Mouse (Mus musculus) MEL-GATA-1-ER (cell line): ENCODE data around the gene Aurkb.
A peak's percentile ranks its signal among the peaks of the same experiment; 100 is the strongest.
"Not testable (repeated sequence)": the region's sequence is repeated elsewhere in the genome, so short reads cannot be mapped to it uniquely, and the experiment has no call there.

Source experiments
- DNase-seq: peaks from one replicate; pipeline ENCODE4 v3.0.0-alpha.2; 2012; ENCODE audit warnings: low read depth; ENCODE audit errors: extremely low read depth

Gene Aurkb

DNA sequence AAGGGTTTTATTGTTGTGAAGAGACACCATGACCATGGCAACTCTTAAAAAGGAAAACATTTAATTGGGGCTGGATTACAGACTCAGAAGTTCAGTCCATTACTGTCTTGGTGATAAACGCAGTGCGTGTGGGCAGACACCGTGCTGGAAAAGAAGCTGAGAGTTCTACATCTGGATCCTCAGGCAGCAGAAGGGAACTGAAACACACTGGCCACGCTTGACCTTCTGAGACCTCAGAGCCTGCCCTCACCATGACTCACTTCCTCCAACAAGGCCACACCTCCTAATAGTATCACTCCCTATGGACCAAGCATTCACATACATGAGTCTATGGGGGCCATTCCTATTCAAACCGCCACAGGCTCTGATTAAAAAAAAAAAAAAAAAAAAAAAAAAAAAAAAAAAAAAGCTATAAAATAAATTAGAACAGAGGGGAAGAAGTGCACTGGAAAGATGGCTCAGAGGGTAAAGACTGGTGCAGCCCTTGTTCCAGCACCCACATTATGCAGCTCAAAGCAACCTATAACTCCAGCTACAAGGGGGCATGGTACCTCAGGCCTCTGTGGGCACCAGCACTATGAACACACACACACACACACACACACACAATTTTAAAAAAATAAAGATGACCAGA lies 33.5 kb downstream of the Aurkb start:
- DNase-seq: no peak

DNA sequence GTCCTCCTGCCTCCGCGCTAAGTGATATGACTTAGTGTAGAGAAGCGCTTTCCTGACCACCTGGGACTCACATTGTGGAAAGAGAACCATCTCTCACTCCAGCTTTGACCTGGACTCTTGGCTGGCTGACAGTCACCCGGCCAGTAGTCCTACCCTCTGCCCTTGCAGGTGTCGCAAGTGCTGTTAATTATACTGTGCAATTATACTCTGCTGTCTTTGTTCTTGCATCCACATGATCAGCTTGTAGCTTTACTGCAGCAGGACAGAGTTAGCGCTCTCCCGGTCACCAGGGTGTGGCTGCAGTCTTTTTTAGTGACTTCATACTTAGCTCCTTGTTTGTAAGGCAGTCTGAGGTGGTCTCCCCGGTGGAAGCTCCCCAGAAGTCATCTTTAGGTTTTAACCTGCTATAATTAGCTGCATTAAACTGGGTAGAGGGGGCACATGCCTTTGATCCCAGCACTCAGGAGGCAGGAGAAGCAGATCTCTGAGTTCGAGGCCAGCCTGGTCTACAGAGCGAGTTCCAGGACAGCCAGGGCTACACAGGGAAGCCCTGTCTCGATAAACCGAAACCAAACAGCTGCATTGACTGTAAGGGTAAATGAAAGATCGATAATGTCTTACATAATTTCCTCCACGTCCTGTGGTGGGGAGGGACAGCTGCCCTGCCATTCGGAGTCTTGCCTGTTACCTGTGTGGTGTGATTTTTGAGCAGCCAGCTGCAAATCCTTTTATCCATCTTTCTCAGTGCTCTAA lies 34.8 kb downstream of the Aurkb start:
- DNase-seq: no peak

- DNase-seq: no peak
Measured at GRCm38 (mm10) chr11:69080855-69081222, 35.4 kb downstream of the Aurkb start.

- no peak for DNase-seq
Measured at GRCm38 (mm10) chr11:69081613-69082012, 36.2 kb downstream of the Aurkb start.

- no peak for DNase-seq
Measured at GRCm38 (mm10) chr11:69085608-69086007, 40.2 kb downstream of the Aurkb start.

GRCm38 (mm10) chr11:69086390-69086789 lies 40.9 kb downstream of the Aurkb start:
- no peak for DNase-seq

DNA sequence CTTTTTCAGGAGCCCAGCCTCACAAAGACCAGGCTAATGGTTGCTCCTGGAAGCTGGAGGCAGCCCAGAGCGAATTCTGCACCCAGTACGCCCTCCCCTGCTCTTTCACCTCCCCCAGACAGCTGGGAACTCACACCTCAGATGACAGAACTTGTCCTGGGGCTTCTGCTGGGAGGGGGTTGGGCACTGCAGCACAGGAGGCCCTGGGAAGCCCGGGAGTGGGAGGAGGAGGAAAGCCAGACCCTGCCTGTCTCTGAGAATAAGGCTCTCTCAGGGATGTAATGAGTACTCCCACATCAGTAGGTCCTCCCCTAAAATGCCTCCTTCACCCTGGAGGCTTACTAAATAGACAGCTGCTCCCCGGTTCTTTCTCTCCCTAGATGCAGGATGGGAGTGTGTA lies 41.6 kb downstream of the Aurkb start:
- DNase-seq: no peak

GRCm38 (mm10) chr11:69087597-69087996 lies 42.1 kb downstream of the Aurkb start:
- DNase-seq: no peak

DNA sequence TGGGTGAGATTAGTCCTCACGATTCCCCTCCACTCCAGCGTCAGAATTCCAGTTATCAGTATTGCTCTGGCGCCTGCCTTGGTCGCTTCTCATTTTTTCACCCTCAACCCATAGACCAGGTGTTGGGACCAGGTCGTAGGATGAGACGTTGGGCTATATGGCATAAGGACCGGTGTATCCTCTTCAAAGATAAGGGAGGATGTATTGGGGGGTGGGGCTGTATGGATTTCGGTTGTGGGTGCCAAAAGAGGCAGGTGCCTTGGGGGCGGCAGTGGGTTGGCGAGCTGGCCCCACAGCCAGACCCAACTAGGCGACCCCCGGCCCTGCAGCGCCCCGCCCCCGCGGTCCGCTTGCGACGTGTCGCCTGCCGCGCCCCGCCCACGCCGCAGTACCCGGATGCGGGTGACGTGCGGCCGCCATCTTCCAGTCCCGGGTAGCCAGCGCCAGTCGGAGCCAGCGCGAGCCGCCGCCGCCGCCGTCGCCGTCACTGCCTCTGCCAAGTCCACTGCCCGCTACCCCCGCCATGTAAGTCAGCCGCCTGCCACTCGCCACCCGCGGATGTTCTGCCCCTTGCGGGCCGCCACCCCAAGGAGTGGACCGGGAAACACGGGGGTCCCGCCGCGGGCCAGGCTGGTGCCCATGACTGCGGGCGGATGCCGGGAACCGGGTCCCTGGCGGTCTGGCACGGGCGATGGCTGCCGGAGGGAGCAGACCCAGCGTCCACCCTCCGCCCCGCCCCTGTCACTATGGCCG lies 42.8 kb downstream of the Aurkb start, which contains the start of gene Vamp2:
Vamp2 (plus strand) TSS at position 388 of the 753 bp plus-strand sequence.
- no peak for DNase-seq

- no peak for DNase-seq
Measured at GRCm38 (mm10) chr11:69088856-69089615, 43.6 kb downstream of the Aurkb start.

DNA sequence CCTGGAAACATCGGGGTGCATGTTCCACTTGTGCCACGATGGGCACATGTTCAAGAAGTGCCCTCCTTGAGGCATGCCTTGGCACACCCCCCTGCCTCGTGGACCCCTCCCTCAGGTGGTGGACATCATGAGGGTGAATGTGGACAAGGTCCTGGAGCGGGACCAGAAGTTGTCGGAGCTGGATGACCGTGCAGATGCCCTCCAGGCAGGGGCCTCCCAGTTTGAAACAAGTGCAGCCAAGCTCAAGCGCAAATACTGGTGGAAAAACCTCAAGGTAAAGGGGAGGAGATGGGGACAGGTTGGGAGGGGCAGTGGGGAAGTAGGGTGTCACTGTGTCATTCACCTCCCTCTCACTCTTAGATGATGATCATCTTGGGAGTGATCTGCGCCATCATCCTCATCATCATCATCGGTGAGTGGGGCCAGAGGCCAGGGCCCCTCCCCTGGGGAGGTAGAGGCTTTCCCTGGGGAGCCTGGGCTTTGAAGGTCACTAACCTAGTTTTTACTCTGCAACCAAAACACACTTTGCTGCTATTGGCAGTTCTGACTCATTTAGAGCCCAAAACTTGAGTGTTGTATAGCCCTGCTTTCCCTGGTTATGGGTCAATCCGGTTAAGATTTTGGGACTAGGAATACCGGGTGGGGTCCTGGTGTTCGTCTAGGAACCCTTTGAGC lies 44.3 kb downstream of the Aurkb start:
- no peak for DNase-seq

- DNase-seq: no peak
Measured at GRCm38 (mm10) chr11:69090367-69090766, 44.9 kb downstream of the Aurkb start.

DNA sequence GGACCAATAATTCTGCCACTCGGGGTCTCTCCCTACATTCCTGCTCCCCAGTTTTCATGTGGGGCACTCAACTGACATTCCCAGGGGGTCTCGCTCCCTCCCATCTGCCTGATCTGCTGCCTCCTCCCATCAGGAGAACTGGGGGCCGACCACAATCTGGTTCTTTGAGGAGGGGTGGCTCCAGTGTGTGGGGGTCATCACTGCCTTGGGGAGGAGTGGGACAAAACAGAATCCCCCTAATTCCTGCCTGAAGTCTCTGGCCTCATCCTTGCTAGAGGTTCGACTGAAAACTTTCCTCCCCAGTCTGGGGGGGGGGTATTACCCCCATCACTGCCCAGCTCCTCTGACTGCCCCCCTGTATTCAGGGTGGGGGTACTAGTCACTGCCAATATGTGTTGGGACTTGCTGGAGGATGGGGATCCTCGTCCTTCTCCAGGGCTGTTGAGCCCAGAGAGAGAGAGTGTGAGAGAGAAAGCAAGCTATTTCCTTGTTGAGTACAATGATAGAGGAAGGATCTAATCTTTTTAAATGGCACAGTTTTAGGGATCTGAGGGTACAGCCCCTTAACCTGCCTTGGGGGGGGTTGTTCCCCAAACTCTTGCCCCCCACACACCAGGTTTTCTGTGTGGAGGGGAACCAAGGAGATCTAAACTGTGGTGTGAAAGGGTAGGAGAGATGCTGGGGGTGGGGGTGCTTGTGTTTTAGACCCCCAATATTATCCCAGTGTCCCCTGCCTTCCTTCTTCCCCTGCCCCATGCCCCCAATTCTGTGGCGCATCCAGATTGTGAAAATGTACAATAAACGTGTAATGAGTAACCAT lies 46.3 kb downstream of the Aurkb start:
- DNase-seq: no peak

DNA sequence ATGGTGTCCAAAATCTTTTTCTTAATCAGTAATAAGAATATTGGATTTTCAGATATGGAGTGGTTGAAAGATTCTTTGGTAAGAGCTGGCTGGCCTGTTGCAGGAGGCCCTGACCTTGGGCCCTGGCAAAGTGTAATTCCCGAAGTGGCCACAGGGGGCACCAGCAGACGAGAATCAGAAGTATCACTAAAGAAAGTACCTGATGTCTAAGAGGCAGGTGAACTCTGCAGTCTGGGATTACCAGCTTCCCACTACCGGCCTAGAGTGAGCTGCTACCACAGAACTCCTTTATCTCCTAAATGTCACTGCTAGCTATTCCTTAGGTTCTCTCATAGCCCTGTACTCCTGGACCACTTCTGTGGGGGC lies 46.9 kb downstream of the Aurkb start:
- no peak for DNase-seq

- DNase-seq: no peak
Measured at GRCm38 (mm10) chr11:69092871-69093270, 47.4 kb downstream of the Aurkb start.

GRCm38 (mm10) chr11:69093856-69094255 lies 48.4 kb downstream of the Aurkb start:
- not testable (repeated sequence) for DNase-seq

GRCm38 (mm10) chr11:69094697-69095429 lies 49.4 kb downstream of the Aurkb start, which contains the start of gene Per1:
Gene Per1 (plus strand): TSS chr11:69095217.
- peak; percentile 99 for DNase-seq

- DNase-seq: peak; percentile 40
Measured at GRCm38 (mm10) chr11:69095511-69096231, 50.2 kb downstream of the Aurkb start.
